Mouse (Mus musculus): ENCODE measurements around the gene Aatf.

The Aatf gene

GRCm38 (mm10) chr11:84373122-84373521 is 140.2 kb downstream of the Aatf start:
- WGBS, result 83% methylated on average over 4 of the region's 4 CpGs

All from cerebral cortex, adult 2 months (tissue).